Mouse (Mus musculus) lung, embryonic 14.5 days (tissue): ENCODE measurements at regions not wholly inside any gene's neighbourhood (a gene's known extent, or its start where the extent isn't known, plus 50 kb on each side); places are given as distances from the start of the nearest gene placed in this dataset.
A peak's percentile ranks its signal among the peaks of the same experiment; 100 is the strongest.

Source experiments
- ATAC-seq: fragments of 200-750 bp; cut with Nextera tagmentation; 2 replicates; pipeline ENCODE4 v1.8.0; 2017; ENCODE audit warnings: mild to moderate bottlenecking, moderate TSS enrichment, moderate library complexity; ENCODE audit not compliant: insufficient read depth
- DNase-seq: peaks from one replicate; pipeline ENCODE4 v3.0.0-alpha.2; 2015
- H3K27ac ChIP-seq: fragments of 300-500 bp; sonication (generic); 2 replicates; pipeline ENCODE4 v1.5.1; 2014; ENCODE audit warnings: low read depth, mild to moderate bottlenecking, moderate library complexity
- H3K27me3 ChIP-seq: fragments of 300-500 bp; sonication (generic); 2 replicates; pipeline ENCODE4 v1.6.1; 2014; ENCODE audit warnings: low read length, control low read depth; ENCODE audit not compliant: insufficient read depth
- H3K36me3 ChIP-seq: fragments of 300-500 bp; sonication (generic); 2 replicates; pipeline ENCODE4 v1.6.1; 2014; ENCODE audit warnings: control low read depth; ENCODE audit not compliant: insufficient read depth
- H3K4me1 ChIP-seq: fragments of 300-500 bp; sonication (generic); 2 replicates; pipeline ENCODE4 v1.6.1; 2014; ENCODE audit warnings: antibody characterized with exemption, control low read depth; ENCODE audit not compliant: insufficient read depth
- H3K4me2 ChIP-seq: fragments of 300-500 bp; sonication (generic); 2 replicates; pipeline ENCODE4 v1.6.1; 2014; ENCODE audit warnings: mild to moderate bottlenecking
- H3K4me3 ChIP-seq: fragments of 300-500 bp; sonication (generic); 2 replicates; pipeline ENCODE4 v1.5.1; 2014; ENCODE audit warnings: low read depth, low read length
- H3K9ac ChIP-seq: fragments of 300-500 bp; sonication (generic); 2 replicates; pipeline ENCODE4 v1.6.1; 2014
- H3K9me3 ChIP-seq: fragments of 300-500 bp; sonication (generic); 2 replicates; pipeline ENCODE4 v1.6.1; 2016; ENCODE audit warnings: low read depth, low read length, control low read depth
- CTCF ChIP-seq: IDR thresholded peaks from 2 replicates; pipeline ENCODE4 v1.5.1; 2016; ENCODE audit warnings: antibody characterized with exemption, low read depth
- WGBS: fragments of 180-500 bp; shearing (Covaris S2); extraction: QIAGEN DNeasy Blood & Tissue Kit; methylation state at CpG from one replicate; pipeline ENCODE4 v1.1.7; 2014; 5-methylcytosine and 5-hydroxymethylcytosine counted together

DNA sequence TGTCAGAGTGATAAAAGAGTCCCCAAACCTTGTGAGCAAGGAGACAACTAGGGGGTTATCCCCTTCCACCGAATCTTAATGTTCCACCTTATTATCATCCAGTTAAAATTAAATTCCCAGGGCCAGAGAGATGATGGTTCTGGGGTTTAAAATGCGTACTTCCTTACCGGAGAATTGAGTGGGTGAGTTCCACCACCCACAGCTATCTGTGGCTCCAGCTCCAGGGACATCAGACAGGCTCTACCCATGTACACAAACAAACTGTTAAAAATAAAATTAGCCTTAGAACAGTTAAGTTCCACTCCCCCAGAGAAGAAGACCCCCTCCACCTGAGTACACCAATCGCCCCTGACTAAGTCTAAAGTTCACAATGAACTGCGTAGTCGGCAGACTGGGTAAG, 52.0 kb upstream of the Mgat5 start:
- Histone ChIP-seq H3K27ac (no peak overlapping the region), H3K9me3 (no peaks in the 10 kb centered on the region), H3K36me3 (no peaks in the 10 kb centered on the region), H3K27me3 (no peaks in the 10 kb centered on the region), H3K4me1 (no peaks in the 10 kb centered on the region), H3K4me3 (no peak overlapping the region), H3K4me2 (no peak overlapping the region), H3K9ac (no peak overlapping the region)
- 75% methylated on average over 6 of the region's 6 CpGs for WGBS
- no peak for ATAC-seq
- DNase-seq, result no peak
- no peak for TF ChIP-seq CTCF

DNA sequence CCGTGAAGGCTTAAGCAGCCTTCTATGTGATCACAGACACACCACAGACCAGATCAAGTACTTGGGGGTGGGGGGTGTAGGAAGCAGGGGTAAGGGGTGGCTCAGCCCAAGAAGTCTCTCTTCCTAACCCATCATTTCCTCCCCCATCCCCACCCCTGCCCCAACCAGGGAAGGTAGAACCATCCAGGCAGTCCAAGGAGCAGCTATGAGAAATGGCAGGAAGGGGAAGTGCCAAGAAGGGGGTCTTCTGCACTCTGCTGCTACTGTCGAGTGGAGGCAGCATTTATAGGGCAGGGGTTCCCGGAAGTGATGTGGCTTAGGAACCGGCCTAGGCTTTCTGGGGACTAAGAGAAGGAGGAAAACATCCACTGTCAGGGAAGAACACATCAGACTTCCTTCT, 69.3 kb upstream of the Mgat5 start:
- ATAC-seq (no peak), DNase-seq (no peak)
- H3K4me1 ChIP-seq, result no peaks in the 10 kb centered on the region
- H3K36me3 ChIP-seq, result no peaks in the 10 kb centered on the region
- no peak overlapping the region for H3K4me3 ChIP-seq
- H3K9ac ChIP-seq, result no peak overlapping the region
- no peak overlapping the region for H3K4me2 ChIP-seq
- H3K9me3 ChIP-seq, result no peaks in the 10 kb centered on the region
- TF ChIP-seq CTCF, result no peak
- H3K27me3 ChIP-seq, result no peaks in the 10 kb centered on the region
- H3K27ac ChIP-seq, result no peak overlapping the region
- 69% methylated on average over 4 of the region's 4 CpGs for WGBS

DNA sequence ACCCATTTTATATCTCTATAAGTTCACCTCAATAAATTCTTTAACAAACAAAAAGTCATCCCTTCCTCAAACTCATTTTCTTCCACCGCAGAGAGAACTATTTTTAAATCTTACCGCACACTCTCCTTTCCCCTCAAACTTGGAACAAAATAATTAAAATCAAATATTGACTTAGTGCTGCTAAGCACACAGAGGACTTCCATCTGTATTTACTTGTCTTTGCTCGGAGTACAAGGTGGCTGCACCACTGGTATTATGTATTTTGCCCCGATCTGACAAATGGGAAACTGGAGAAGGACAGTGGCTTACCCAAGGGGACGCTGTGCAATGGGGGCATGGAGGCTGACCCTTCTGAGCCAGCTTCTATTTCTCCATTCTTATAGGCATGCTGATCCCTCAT, 72.9 kb upstream of the Mgat5 start:
- ATAC-seq (no peak), DNase-seq (no peak)
- Histone ChIP-seq H3K27ac (no peak overlapping the region), H3K36me3 (no peaks in the 10 kb centered on the region), H3K4me3 (no peak overlapping the region), H3K9me3 (no peaks in the 10 kb centered on the region), H3K9ac (no peak overlapping the region), H3K27me3 (no peaks in the 10 kb centered on the region), H3K4me1 (no peaks in the 10 kb centered on the region), H3K4me2 (no peak overlapping the region)
- WGBS, result 64% methylated on average over 5 of the region's 5 CpGs
- no peak for TF ChIP-seq CTCF

DNA sequence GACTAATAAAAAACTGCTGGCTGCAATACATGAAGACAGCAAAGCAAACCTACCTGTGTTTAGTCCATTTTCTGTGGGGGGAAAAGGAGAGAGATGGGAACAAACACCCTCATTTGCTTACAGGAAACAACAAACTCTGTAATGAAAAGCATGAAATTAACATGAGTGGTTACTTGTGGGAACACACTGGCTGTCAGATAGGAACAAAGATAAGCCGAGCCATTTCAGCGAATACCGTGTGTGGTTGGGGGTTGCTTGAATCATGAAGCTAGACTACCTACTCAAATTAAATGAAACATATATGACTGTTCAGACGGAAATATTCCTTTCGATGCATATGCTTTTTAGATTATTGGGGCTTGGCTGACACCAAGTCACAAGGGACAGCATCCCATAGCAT, 80.0 kb upstream of the Mgat5 start:
- H3K4me3 ChIP-seq, result no peak overlapping the region
- DNase-seq, result no peak
- H3K4me2 ChIP-seq, result no peak overlapping the region
- H3K27me3 ChIP-seq, result no peaks in the 10 kb centered on the region
- no peak overlapping the region for H3K27ac ChIP-seq
- H3K9ac ChIP-seq, result no peak overlapping the region
- ATAC-seq, result no peak
- TF ChIP-seq CTCF, result no peak
- H3K4me1 ChIP-seq, result no peaks in the 10 kb centered on the region
- WGBS, result 86% methylated on average over 5 of the region's 5 CpGs
- no peaks in the 10 kb centered on the region for H3K9me3 ChIP-seq
- H3K36me3 ChIP-seq, result no peaks in the 10 kb centered on the region

DNA sequence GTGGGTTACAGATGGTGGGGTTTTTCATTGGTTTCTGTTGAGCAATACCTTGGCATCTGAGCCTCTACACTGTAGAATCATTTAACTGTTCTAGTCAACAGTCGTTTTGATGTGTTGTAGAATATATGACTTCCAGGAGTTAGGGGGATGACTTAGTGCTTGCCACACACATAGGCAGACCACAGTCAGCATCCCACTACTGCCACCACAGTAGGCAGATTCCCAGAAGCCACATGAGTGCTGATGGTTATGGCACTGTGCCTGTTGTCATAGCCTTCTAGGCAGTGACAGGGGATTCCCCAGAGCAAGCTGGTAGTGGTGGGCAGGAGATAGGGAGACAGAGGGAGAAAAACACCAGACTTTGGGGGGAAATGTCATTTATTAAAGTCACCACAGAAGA, 86.8 kb upstream of the Mgat5 start:
- Histone ChIP-seq H3K27ac (no peak overlapping the region), H3K36me3 (no peaks in the 10 kb centered on the region), H3K9me3 (peaks cover 7% of the 10 kb centered on the region; the same call in 1 of the 2 replicates), H3K4me2 (no peak overlapping the region), H3K4me1 (no peaks in the 10 kb centered on the region), H3K4me3 (no peak overlapping the region), H3K27me3 (no peaks in the 10 kb centered on the region), H3K9ac (no peak overlapping the region)
- DNase-seq (no peak), ATAC-seq (no peak)
- WGBS, result 65% methylated on average over 1 of the region's 1 CpGs
- TF ChIP-seq CTCF, result no peak

DNA sequence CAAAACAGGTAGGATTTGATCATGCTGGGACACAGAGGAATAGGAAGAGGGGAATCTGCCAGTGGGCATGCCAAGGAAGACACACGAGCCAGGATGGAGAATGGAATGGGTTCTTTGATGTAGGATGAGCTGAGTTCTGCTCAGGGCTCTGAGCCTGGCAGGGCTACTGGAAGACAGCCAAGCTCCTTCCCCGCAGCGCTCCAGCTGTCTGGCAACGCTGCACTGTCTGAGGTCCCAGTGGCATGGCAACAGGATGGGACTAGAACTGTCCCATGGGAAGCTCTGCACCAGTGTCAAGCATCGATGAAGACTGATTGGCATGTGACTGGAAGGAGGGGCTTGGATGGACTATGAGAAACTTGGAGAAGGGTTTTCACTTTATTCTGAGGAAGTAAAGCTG, 97.3 kb upstream of the Mgat5 start:
- H3K4me3 ChIP-seq, result no peak overlapping the region
- 59% methylated on average over 5 of the region's 5 CpGs for WGBS
- no peak overlapping the region for H3K27ac ChIP-seq
- no peaks in the 10 kb centered on the region for H3K9me3 ChIP-seq
- H3K4me2 ChIP-seq, result no peak overlapping the region
- ATAC-seq (peak; percentile 60; the same call in 1 of the 2 replicates), DNase-seq (peak; percentile 33)
- H3K9ac ChIP-seq, result no peak overlapping the region
- H3K4me1 ChIP-seq, result no peaks in the 10 kb centered on the region
- H3K36me3 ChIP-seq, result no peaks in the 10 kb centered on the region
- no peaks in the 10 kb centered on the region for H3K27me3 ChIP-seq
- no peak for TF ChIP-seq CTCF

DNA sequence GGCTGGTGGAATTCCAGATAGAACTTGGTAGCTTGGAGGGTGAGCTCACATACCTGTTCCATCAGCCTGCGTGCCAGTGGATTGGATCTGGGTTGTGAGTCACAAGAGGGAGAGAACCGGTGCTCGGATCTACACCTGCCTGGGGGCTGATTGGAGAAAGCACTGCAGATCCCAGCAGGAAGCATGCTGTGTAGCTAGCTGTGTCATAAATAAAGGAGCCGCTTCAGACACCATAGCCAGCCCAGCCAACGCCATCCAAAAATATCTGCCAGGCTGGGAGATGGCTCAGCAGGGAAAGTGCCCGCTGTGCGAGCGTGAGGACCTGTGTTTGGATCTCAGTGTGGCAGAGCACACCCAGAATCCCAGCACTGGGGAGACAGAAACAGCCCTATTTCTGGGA, 99.0 kb upstream of the Mgat5 start:
- Histone ChIP-seq H3K4me3 (no peak overlapping the region), H3K36me3 (no peaks in the 10 kb centered on the region), H3K4me2 (no peak overlapping the region), H3K4me1 (no peaks in the 10 kb centered on the region), H3K9me3 (no peaks in the 10 kb centered on the region), H3K9ac (no peak overlapping the region), H3K27me3 (no peaks in the 10 kb centered on the region), H3K27ac (no peak overlapping the region)
- ATAC-seq, result no peak
- no peak for TF ChIP-seq CTCF
- 77% methylated on average over 8 of the region's 8 CpGs for WGBS
- DNase-seq, result no peak

DNA sequence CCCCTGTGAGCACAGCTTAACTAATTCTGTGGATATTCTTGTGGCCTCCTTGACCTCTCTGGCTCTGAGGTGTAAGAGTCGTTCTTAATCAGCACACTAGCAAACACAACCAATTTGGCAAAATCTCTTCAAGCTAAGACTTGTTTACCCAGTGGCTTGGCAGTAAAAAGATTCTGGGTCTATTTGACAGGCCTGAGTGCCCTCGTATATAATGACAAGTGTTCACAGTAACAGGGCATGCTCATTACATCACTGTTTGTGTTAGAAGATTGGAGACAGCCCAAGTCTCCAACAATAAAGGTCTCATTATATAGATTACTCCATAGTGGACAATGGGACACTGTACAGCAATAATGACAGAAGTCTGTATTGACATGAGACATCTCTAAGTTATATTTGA, 101.2 kb upstream of the Mgat5 start:
- no peaks in the 10 kb centered on the region for H3K27me3 ChIP-seq
- peak; percentile 9 for DNase-seq
- H3K9me3 ChIP-seq, result no peaks in the 10 kb centered on the region
- no peak overlapping the region for H3K4me2 ChIP-seq
- ATAC-seq, result no peak; the same call in 1 of the 2 replicates
- TF ChIP-seq CTCF, result no peak
- no peaks in the 10 kb centered on the region for H3K4me1 ChIP-seq
- H3K9ac ChIP-seq, result no peak overlapping the region
- 22% methylated on average over 2 of the region's 2 CpGs for WGBS
- H3K4me3 ChIP-seq, result no peak overlapping the region
- H3K36me3 ChIP-seq, result no peaks in the 10 kb centered on the region
- no peak overlapping the region for H3K27ac ChIP-seq
